Mouse (Mus musculus) forebrain, embryonic 10.5 days (tissue): ENCODE measurements around the gene Camsap2. TPM values are rescaled to one million over a fixed set of nuclear protein-coding genes. Genes with fewer than 3 reads are reported as not detected.

Source experiments
- DNase-seq: peaks from one replicate; pipeline ENCODE4 v3.0.0-alpha.2; 2017; ENCODE audit warnings: low spot score; ENCODE audit errors: extremely low spot score
- H3K27ac ChIP-seq: fragments of 300-500 bp; sonication (generic); 2 replicates; pipeline ENCODE4 v1.5.1; 2016; ENCODE audit warnings: mild to moderate bottlenecking
- H3K27me3 ChIP-seq: fragments of 300-500 bp; sonication (generic); 2 replicates; pipeline ENCODE4 v1.6.1; 2016; ENCODE audit warnings: mild to moderate bottlenecking; ENCODE audit not compliant: poor library complexity, severe bottlenecking
- H3K36me3 ChIP-seq: fragments of 300-500 bp; sonication (generic); replicated peaks from 2 replicates; pipeline ENCODE4 v1.6.1; 2016; ENCODE audit warnings: mild to moderate bottlenecking, moderate library complexity
- H3K4me1 ChIP-seq: fragments of 300-500 bp; sonication (generic); 2 replicates; pipeline ENCODE4 v1.6.1; 2016
- H3K4me3 ChIP-seq: fragments of 300-500 bp; sonication (generic); 2 replicates; pipeline ENCODE4 v1.5.1; 2016; ENCODE audit warnings: mild to moderate bottlenecking, moderate library complexity
- H3K9me3 ChIP-seq: fragments of 300-500 bp; sonication (generic); 2 replicates; pipeline ENCODE4 v1.6.1; 2016; ENCODE audit warnings: mild to moderate bottlenecking, moderate library complexity
- WGBS: fragments of 180-500 bp; shearing (Covaris S2); methylation state at CpG from one replicate; pipeline ENCODE4 v1.1.7; 2016; 5-methylcytosine and 5-hydroxymethylcytosine counted together
- polyA plus RNA-seq: library from polyadenylated mRNA; unstranded; fragments of >200 nt; fragmentation: Nextera tagmentation; extraction: Ambion mirVana; gene quantifications from 2 replicates; pipeline ENCODE4 v1.2.1, GENCODE M21; 2016

Gene Camsap2
- polyA plus RNA-seq, 1 experiment from 2014 or later: 12.9 TPM

GRCm38 (mm10) chr1:136226626-136227025 lies 119.3 kb downstream of the Camsap2 start:
- Histone ChIP-seq H3K27ac (no peak overlapping the region), H3K9me3 (no peaks in the 10 kb centered on the region), H3K4me3 (no peak overlapping the region), H3K27me3 (peaks cover 15% of the 10 kb centered on the region; the same call in 1 of the 2 replicates), H3K36me3 (peaks cover 69% of the 10 kb centered on the region), H3K4me1 (peaks cover 43% of the 10 kb centered on the region)
- 93% methylated on average over 8 of the region's 8 CpGs for WGBS
- no peak for DNase-seq

- no peak for DNase-seq
- WGBS: 97% methylated on average over 8 of the region's 8 CpGs
- peaks cover 35% of the 10 kb centered on the region for H3K4me1 ChIP-seq
- peaks cover 77% of the 10 kb centered on the region for H3K36me3 ChIP-seq
- H3K27ac ChIP-seq: no peak overlapping the region
- peaks cover 12% of the 10 kb centered on the region; the same call in 1 of the 2 replicates for H3K27me3 ChIP-seq
- no peaks in the 10 kb centered on the region for H3K9me3 ChIP-seq
- no peak overlapping the region for H3K4me3 ChIP-seq
These were observed 120.1 kb downstream of the Camsap2 start for GRCm38 (mm10) chr1:136225846-136226245.

GRCm38 (mm10) chr1:136223758-136224342 lies 122.1 kb downstream of the Camsap2 start:
- no peak overlapping the region for H3K4me3 ChIP-seq
- no peaks in the 10 kb centered on the region for H3K9me3 ChIP-seq
- WGBS: 92% methylated on average over 10 of the region's 10 CpGs
- peaks cover 3% of the 10 kb centered on the region; the same call in 1 of the 2 replicates for H3K27me3 ChIP-seq
- no peak for DNase-seq
- no peak overlapping the region for H3K27ac ChIP-seq
- H3K4me1 ChIP-seq: peaks cover 15% of the 10 kb centered on the region
- H3K36me3 ChIP-seq: peaks cover 97% of the 10 kb centered on the region

GRCm38 (mm10) chr1:136222386-136222785 lies 123.5 kb downstream of the Camsap2 start:
- H3K36me3 ChIP-seq: peaks cover 100% of the 10 kb centered on the region
- no peak overlapping the region for H3K4me3 ChIP-seq
- H3K4me1 ChIP-seq: 0 out of 2 replicates have a peak, but pooled peaks cover 3% of the 10 kb centered on the region
- peaks cover 2% of the 10 kb centered on the region; the same call in 1 of the 2 replicates for H3K27me3 ChIP-seq
- H3K27ac ChIP-seq: no peak overlapping the region
- no peaks in the 10 kb centered on the region for H3K9me3 ChIP-seq
- 96% methylated on average over 10 of the region's 10 CpGs for WGBS
- DNase-seq: no peak

GRCm38 (mm10) chr1:136220037-136220871 lies 125.7 kb downstream of the Camsap2 start:
- peaks cover 100% of the 10 kb centered on the region for H3K36me3 ChIP-seq
- no peaks in the 10 kb centered on the region for H3K4me1 ChIP-seq
- H3K4me3 ChIP-seq: no peak overlapping the region
- DNase-seq: no peak
- no peaks in the 10 kb centered on the region for H3K27me3 ChIP-seq
- no peak overlapping the region for H3K27ac ChIP-seq
- H3K9me3 ChIP-seq: no peaks in the 10 kb centered on the region
- 80% methylated on average over 10 of the region's 10 CpGs for WGBS

Other genes with a start within 250 kb of the Camsap2 start
- gene Kif21b, start 214.7 kb downstream of the Camsap2 start, polyA plus RNA-seq: 5.8 and 8.8 TPM in 2 replicates
- gene Mroh3, start 133.3 kb downstream of the Camsap2 start, polyA plus RNA-seq: 0.27 and 0.28 TPM in 2 replicates
- gene Inava, start 111.8 kb downstream of the Camsap2 start, polyA plus RNA-seq: 21.2 and 23.2 TPM in 2 replicates
- gene Gpr25, start 85.2 kb downstream of the Camsap2 start, polyA plus RNA-seq: not detected in 2 replicates
- 18.5 and 20.1 TPM in 2 replicates for gene Ddx59, start 69.2 kb upstream of the Camsap2 start, polyA plus RNA-seq
- 8.8 and 10.0 TPM in 2 replicates for gene Kif14, start 120.2 kb upstream of the Camsap2 start, polyA plus RNA-seq